Mouse (Mus musculus) liver, embryonic 15.5 days (tissue): ENCODE data around the gene Ndufa3. TPM values are rescaled to one million over a fixed set of nuclear protein-coding genes. Genes with fewer than 3 reads are reported as not detected.
"Not testable (repeated sequence)": the region's sequence is repeated elsewhere in the genome, so short reads cannot be mapped to it uniquely, and the experiment has no call there.

Experiments
- ATAC-seq: fragments of 200-750 bp; cut with Nextera tagmentation; 2 replicates; pipeline ENCODE4 v1.8.0; 2017; ENCODE audit warnings: moderate number of reproducible peaks, mild to moderate bottlenecking, moderate library complexity; ENCODE audit not compliant: insufficient read depth
- H3K27ac ChIP-seq: fragments of 300-500 bp; sonication (generic); replicated peaks from 2 replicates; pipeline ENCODE4 v1.5.1; 2015; ENCODE audit warnings: mild to moderate bottlenecking, inconsistent platforms
- H3K27me3 ChIP-seq: fragments of 300-500 bp; sonication (generic); 2 replicates; pipeline ENCODE4 v1.6.1; 2015; ENCODE audit warnings: mild to moderate bottlenecking, inconsistent platforms
- H3K36me3 ChIP-seq: fragments of 300-500 bp; sonication (generic); replicated peaks from 2 replicates; pipeline ENCODE4 v1.6.1; 2015; ENCODE audit warnings: moderate library complexity, mild to moderate bottlenecking, inconsistent platforms
- H3K4me1 ChIP-seq: fragments of 300-500 bp; sonication (generic); replicated peaks from 2 replicates; pipeline ENCODE4 v1.6.1; 2015; ENCODE audit warnings: inconsistent platforms
- H3K4me2 ChIP-seq: fragments of 300-500 bp; sonication (generic); 2 replicates; pipeline ENCODE4 v1.6.1; 2015; ENCODE audit warnings: moderate library complexity, mild to moderate bottlenecking, inconsistent platforms
- H3K4me3 ChIP-seq: fragments of 300-500 bp; sonication (generic); replicated peaks from 2 replicates; pipeline ENCODE4 v1.5.1; 2015; ENCODE audit warnings: mild to moderate bottlenecking, inconsistent platforms
- H3K9ac ChIP-seq: fragments of 300-500 bp; sonication (generic); 2 replicates; pipeline ENCODE4 v1.6.1; 2015; ENCODE audit warnings: moderate library complexity, mild to moderate bottlenecking, inconsistent platforms
- H3K9me3 ChIP-seq: fragments of 300-500 bp; sonication (generic); replicated peaks from 2 replicates; pipeline ENCODE4 v1.6.1; 2016; ENCODE audit warnings: inconsistent platforms
- WGBS: fragments of 180-500 bp; shearing (Covaris S2); methylation state at CpG from one replicate; pipeline ENCODE4 v1.1.7; 2015; ENCODE audit warnings: mixed read lengths; ENCODE audit not compliant: insufficient replicate concordance; 5-methylcytosine and 5-hydroxymethylcytosine counted together
- polyA plus RNA-seq: library from polyadenylated mRNA; unstranded; fragments of >200 nt; fragmentation: Nextera tagmentation; extraction: Ambion mirVana; gene quantifications from 2 replicates; pipeline ENCODE4 v1.2.1, GENCODE M21; 2015

Gene Ndufa3
- polyA plus RNA-seq, 1 experiment from 2014 or later: 276 TPM

DNA sequence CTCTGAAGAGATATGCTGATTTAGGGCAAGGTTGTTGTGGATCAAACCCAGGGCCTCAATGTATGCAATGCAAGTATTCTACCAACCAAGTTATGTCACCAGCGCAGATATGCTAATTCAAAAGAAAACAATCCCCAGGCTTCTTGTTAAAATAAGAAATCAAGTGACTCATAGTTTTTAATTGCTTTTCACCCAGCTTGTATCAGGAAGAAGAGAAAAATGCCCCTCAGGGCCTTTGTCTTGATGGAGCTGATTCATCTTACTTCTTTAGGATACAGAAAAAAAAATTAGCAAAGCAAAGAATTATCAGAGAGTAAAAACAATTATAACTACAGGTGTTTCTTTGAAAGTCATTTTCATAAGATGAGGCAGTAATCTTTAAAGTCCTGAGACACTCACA, 29.9 kb upstream of the Ndufa3 start:
- 68% methylated on average over 1 of the region's 1 CpGs for WGBS
- Histone ChIP-seq H3K4me2 (no peak overlapping the region), H3K36me3 (no peaks in the 10 kb centered on the region), H3K4me1 (no peaks in the 10 kb centered on the region), H3K27ac (no peak overlapping the region), H3K4me3 (no peak overlapping the region), H3K9ac (no peak overlapping the region), H3K9me3 (no peaks in the 10 kb centered on the region), H3K27me3 (no peaks in the 10 kb centered on the region)
- no peak for ATAC-seq

DNA sequence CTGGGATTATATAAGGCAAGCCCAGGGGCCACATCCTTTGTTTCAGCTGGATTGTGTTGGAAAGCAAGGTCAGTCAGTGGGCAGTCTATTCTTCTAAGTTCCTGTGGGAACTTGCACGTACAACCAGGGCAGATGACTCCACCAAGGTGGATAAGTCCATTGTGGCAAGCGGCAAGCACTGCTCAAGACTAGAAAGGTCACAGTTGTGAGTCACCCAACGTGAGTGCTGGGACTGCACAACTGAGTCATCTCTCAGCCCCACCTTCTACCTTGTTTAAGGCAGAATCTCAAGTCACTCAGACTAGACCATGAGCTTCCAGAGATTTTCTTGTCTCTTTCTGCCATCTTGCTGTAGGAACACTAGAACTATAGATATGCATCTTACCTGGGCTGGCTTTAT, 26.6 kb upstream of the Ndufa3 start:
- Histone ChIP-seq H3K27ac (no peak overlapping the region), H3K27me3 (no peaks in the 10 kb centered on the region), H3K9ac (no peak overlapping the region), H3K36me3 (no peaks in the 10 kb centered on the region), H3K4me1 (peaks cover 4% of the 10 kb centered on the region; the same call in 1 of the 2 replicates), H3K9me3 (no peaks in the 10 kb centered on the region), H3K4me3 (no peak overlapping the region), H3K4me2 (no peak overlapping the region)
- ATAC-seq: no peak
- 44% methylated on average over 3 of the region's 3 CpGs for WGBS

DNA sequence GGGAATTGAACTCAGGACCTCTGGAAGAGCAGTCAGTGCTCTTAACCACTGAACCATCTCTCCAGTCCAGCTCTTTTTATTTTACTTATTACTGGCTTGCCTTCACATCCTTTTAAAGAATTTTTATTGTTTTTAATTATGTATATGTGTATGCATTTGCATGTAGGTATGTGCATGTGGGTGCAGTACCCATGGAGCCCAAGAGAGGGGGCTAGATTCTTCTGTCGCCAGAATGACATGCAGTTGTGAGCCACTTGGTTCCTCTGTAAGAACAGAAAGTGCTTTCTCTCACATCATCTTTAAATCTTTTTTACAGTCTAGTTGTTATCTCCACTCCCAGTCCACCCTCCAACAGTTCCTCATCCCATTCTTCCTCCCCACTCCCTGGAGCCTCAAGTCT, 25.6 kb upstream of the Ndufa3 start:
- no peaks in the 10 kb centered on the region for H3K27me3 ChIP-seq
- H3K4me2 ChIP-seq: no peak overlapping the region
- no peak overlapping the region for H3K4me3 ChIP-seq
- H3K9ac ChIP-seq: no peak overlapping the region
- peaks cover 4% of the 10 kb centered on the region; the same call in 1 of the 2 replicates for H3K4me1 ChIP-seq
- H3K27ac ChIP-seq: no peak overlapping the region
- no peaks in the 10 kb centered on the region for H3K9me3 ChIP-seq
- ATAC-seq: no peak
- H3K36me3 ChIP-seq: no peaks in the 10 kb centered on the region
- WGBS: 41% methylated on average over 1 of the region's 1 CpGs

DNA sequence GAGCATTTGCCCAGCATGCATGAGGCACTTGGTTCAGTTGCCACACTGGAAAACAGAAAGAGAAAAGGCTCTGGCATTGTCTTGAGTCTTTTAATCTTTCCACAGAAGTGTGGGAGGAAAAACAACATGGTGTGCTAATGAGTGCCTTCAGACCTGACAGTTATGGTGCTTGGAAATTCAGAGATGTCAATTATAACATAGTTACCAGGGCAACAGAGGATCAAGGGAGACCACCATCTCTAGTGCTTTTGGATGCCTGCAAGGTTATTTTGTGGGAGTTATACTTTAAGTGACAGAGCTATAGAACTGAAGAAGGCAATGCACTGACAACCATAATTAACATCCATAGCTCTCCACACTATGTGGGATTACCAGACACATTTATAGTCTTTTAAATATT, 23.3 kb upstream of the Ndufa3 start:
- peaks cover 4% of the 10 kb centered on the region; the same call in 1 of the 2 replicates for H3K4me1 ChIP-seq
- no peak overlapping the region for H3K9ac ChIP-seq
- no peak overlapping the region for H3K4me3 ChIP-seq
- no peak for ATAC-seq
- H3K27me3 ChIP-seq: no peaks in the 10 kb centered on the region
- no peaks in the 10 kb centered on the region for H3K9me3 ChIP-seq
- H3K27ac ChIP-seq: no peak overlapping the region
- H3K36me3 ChIP-seq: no peaks in the 10 kb centered on the region
- H3K4me2 ChIP-seq: no peak overlapping the region

DNA sequence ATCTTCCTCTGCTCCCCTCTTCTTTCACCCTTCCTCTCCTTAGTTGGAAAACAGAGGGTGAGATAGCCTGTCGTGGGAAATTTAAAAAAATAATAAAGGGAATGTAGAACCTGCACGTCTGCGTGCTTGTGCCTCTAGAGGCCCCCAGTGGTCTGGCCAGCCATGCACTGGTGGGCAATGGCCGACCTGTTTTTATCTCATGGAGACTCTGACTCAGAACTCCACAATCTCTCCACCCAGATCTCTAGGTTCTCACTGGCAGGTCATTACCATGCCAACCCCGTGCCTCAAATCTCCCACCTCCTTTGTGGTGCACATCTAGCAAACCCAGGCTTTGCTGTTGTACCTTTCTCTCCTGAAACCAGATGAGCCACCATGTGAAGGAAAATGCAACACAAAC, 22.5 kb upstream of the Ndufa3 start:
- H3K27me3 ChIP-seq: no peaks in the 10 kb centered on the region
- H3K9me3 ChIP-seq: no peaks in the 10 kb centered on the region
- peaks cover 4% of the 10 kb centered on the region; the same call in 1 of the 2 replicates for H3K4me1 ChIP-seq
- H3K27ac ChIP-seq: no peak overlapping the region
- H3K9ac ChIP-seq: no peak overlapping the region
- peak overlapping the region; percentile 42 for H3K4me3 ChIP-seq
- no peaks in the 10 kb centered on the region for H3K36me3 ChIP-seq
- H3K4me2 ChIP-seq: peak overlapping the region; percentile 60
- 8% methylated on average over 5 of the region's 5 CpGs for WGBS
- ATAC-seq: peak; percentile 44; the same call in 1 of the 2 replicates

DNA sequence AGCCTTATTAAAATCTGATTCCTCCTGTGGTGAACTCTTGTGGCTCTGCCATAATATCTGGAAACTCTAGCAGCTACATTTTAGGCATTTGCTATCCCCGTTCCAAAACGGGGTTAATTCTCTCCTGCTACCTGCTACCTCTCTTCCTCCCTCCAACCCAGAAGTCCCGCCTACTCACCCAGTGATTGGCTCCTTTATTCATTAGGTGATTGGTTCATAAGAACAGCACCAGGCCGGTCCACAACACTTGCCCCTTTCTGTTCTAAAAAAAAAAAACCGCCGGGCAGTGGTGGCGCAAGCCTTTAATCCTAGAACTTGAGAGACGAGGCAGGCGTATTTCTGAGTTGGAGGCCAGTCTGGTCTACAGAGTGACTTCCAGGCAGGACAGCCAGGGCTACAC, 22.0 kb upstream of the Ndufa3 start:
- Histone ChIP-seq H3K4me1 (peaks cover 4% of the 10 kb centered on the region; the same call in 1 of the 2 replicates), H3K36me3 (no peaks in the 10 kb centered on the region), H3K4me2 (peak overlapping the region; percentile 60), H3K27me3 (no peaks in the 10 kb centered on the region), H3K9me3 (no peaks in the 10 kb centered on the region), H3K9ac (no peak overlapping the region), H3K4me3 (peak overlapping the region; percentile 42), H3K27ac (no peak overlapping the region)
- WGBS: 12% methylated on average over 9 of the region's 9 CpGs
- ATAC-seq: peak; percentile 70

DNA sequence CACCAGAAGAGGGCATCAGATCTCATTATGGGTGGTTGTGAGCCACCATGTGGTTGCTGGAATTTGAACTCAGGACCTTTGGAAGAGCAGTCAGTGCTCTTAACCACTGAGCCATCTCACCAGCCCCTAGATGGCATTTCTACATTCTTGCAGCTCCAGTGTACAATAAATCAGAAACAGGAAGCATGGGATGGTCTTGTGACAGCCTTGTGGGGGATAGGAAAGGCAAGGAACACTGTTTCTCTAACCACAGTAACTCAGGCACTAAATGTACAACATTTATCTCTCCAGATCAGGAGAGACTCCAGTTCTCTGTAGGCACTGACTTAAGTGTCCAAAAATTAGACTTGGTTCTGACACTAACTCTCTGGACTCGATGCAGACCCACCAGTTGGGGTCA, 19.4 kb upstream of the Ndufa3 start:
- H3K9ac ChIP-seq, H3K4me1 ChIP-seq, H3K27ac ChIP-seq, H3K27me3 ChIP-seq, H3K36me3 ChIP-seq, ATAC-seq, H3K4me2 ChIP-seq, H3K9me3 ChIP-seq, H3K4me3 ChIP-seq: not testable (repeated sequence)
- WGBS: 21% methylated on average over 1 of the region's 1 CpGs

DNA sequence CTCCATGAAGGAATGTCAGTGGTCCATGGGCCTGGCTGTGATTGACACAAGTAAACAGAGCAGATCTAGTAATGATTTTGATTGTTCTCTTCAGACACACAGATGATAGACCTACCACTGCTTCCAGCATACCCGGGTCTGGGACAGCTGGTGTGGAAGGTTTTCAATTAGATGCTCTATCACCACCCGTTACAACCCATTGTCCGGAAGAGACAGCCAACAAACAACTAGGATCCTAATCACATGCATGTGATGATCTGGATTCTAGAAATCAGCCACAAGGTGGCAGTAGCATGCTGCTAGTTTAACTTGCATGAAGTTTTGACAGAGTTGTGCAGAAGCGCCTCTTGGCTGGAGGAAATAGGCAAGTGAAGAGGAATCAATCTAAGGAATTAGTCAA, 16.1 kb upstream of the Ndufa3 start:
- ATAC-seq: no peak
- Histone ChIP-seq H3K4me3 (no peak overlapping the region), H3K4me2 (no peak overlapping the region), H3K36me3 (no peaks in the 10 kb centered on the region), H3K9ac (no peak overlapping the region), H3K27ac (no peak overlapping the region), H3K4me1 (no peaks in the 10 kb centered on the region), H3K27me3 (no peaks in the 10 kb centered on the region), H3K9me3 (no peaks in the 10 kb centered on the region)
- WGBS: 5% methylated on average over 4 of the region's 4 CpGs

DNA sequence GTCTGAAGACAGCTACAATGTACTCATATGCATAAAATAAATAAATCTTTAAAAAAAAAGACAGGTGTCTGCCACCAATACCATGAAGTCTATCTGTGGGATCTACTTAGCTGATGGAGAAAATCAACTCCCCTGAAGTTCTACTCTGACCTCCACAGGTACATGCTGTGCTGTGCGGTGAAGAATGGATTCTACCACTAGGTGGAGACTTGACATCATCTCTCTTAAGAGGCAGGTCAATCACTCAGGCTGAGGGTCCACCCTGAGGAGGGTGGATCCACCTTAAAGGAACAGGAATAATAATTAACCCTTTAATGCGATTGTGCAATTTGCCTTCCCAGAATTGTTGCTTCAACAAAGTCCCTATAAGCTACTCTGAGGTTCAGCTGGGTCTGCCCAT, 10.4 kb upstream of the Ndufa3 start:
- Histone ChIP-seq H3K4me3 (no peak overlapping the region), H3K9ac (no peak overlapping the region), H3K36me3 (no peaks in the 10 kb centered on the region), H3K27ac (no peak overlapping the region), H3K4me2 (no peak overlapping the region), H3K4me1 (0 out of 2 replicates have a peak, but pooled peaks cover 4% of the 10 kb centered on the region), H3K9me3 (no peaks in the 10 kb centered on the region), H3K27me3 (no peaks in the 10 kb centered on the region)
- WGBS: 8% methylated on average over 2 of the region's 2 CpGs
- ATAC-seq: no peak

DNA sequence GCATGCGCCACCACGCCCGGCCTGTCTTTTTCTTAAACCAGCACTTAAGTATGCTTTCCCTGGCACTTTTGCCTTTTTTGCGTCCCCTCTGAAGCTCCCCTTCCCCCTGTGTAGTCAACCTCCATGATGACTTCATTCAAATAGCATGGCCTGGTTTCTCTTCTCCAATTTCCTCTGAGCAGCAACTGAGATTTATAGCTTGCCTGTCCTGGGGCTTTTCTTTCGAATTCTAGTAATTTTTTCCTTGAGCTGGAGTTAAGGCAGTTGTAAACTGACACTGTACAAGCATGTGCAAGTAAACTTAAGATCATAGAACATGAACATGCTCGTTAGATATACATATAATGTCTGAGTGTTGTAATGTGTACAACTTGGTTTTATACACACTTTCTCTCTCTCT, 9.8 kb upstream of the Ndufa3 start:
- Histone ChIP-seq H3K4me1 (0 out of 2 replicates have a peak, but pooled peaks cover 4% of the 10 kb centered on the region), H3K9me3 (no peaks in the 10 kb centered on the region), H3K9ac (no peak overlapping the region), H3K4me2 (no peak overlapping the region), H3K4me3 (no peak overlapping the region), H3K27ac (no peak overlapping the region), H3K36me3 (no peaks in the 10 kb centered on the region), H3K27me3 (no peaks in the 10 kb centered on the region)
- ATAC-seq: no peak
- WGBS: 56% methylated on average over 6 of the region's 6 CpGs

DNA sequence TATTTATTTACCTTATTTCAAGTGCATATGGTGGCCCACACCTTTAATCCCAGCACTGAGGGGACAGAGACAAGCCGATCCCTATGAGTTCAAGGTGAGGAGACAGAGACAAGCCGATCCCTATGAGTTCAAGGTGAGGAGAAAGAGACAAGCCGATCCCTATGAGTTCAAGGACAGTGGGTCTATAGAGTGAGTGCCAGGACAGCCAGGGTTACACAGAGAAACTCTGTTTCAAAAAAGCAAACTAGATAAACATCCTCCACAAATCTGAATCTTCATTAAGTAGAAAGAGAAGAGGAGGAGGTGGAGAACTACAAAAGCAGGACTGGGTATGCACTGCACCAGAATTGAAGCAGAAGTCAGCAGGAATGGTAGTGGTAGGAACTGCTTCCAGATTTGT, 8.5 kb upstream of the Ndufa3 start:
- no peak overlapping the region for H3K27ac ChIP-seq
- no peak overlapping the region for H3K4me2 ChIP-seq
- H3K9ac ChIP-seq: no peak overlapping the region
- 68% methylated on average over 3 of the region's 3 CpGs for WGBS
- H3K27me3 ChIP-seq: no peaks in the 10 kb centered on the region
- H3K9me3 ChIP-seq: no peaks in the 10 kb centered on the region
- ATAC-seq: no peak
- H3K4me1 ChIP-seq: 0 out of 2 replicates have a peak, but pooled peaks cover 4% of the 10 kb centered on the region
- no peak overlapping the region for H3K4me3 ChIP-seq
- no peaks in the 10 kb centered on the region for H3K36me3 ChIP-seq

DNA sequence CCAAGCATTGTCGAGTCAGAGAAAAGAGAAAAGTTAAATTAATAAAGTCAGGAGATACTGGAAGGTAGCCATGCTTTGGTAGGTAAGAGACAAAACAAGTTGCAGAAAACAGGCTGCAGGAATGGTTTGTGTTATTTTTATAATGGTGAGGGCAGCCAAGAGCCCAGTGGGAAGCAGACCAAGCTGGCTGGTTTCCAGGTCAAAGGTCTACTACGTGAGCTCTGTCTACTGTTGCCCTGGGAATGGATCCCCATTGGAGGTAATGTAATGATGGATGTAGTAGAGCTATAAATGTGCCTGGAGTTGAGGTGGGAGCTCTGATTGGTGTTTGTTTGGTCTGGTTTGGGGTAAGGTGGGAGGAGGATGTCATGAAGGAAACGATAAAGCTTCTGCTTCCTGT, 8.1 kb upstream of the Ndufa3 start:
- 35% methylated on average over 3 of the region's 3 CpGs for WGBS
- Histone ChIP-seq H3K9me3 (no peaks in the 10 kb centered on the region), H3K4me1 (0 out of 2 replicates have a peak, but pooled peaks cover 4% of the 10 kb centered on the region), H3K36me3 (no peaks in the 10 kb centered on the region), H3K27ac (no peak overlapping the region), H3K9ac (no peak overlapping the region), H3K4me2 (no peak overlapping the region), H3K4me3 (no peak overlapping the region), H3K27me3 (no peaks in the 10 kb centered on the region)
- no peak for ATAC-seq
